Mouse (Mus musculus): ENCODE data around the gene Krt76. TPM values are rescaled to one million over a fixed set of nuclear protein-coding genes. Genes with fewer than 3 reads are reported as not detected.

The Krt76 gene
- polyA plus RNA-seq, 1 experiment: not detected

GRCm38 (mm10) chr15:101869431-101869830, 23.3 kb downstream of the Krt76 start, which contains the start of gene Krt77:
TSS of gene Krt77 (minus strand) at chr15:101869705.
- H3K4me3 ChIP-seq (replicated peaks): no peak within 1 kb of the TSS
- no peaks in the 10 kb centered on the region for H3K36me3 ChIP-seq (replicated peaks; ENCODE audit: low read length)
- no peak for TF ChIP-seq FLI1 (IDR thresholded peaks at IDR 0.05; ENCODE audit: low read length)
- no peak for TF ChIP-seq GATA1 (IDR thresholded peaks at IDR 0.05; ENCODE audit: borderline replicate concordance, low read length)
- peaks cover 50% of the 10 kb centered on the region for H3K27me3 ChIP-seq (replicated peaks)
- H3K4me1 ChIP-seq: no peaks in the 10 kb centered on the region
- H3K9me3 ChIP-seq: no peaks in the 10 kb centered on the region

DNA sequence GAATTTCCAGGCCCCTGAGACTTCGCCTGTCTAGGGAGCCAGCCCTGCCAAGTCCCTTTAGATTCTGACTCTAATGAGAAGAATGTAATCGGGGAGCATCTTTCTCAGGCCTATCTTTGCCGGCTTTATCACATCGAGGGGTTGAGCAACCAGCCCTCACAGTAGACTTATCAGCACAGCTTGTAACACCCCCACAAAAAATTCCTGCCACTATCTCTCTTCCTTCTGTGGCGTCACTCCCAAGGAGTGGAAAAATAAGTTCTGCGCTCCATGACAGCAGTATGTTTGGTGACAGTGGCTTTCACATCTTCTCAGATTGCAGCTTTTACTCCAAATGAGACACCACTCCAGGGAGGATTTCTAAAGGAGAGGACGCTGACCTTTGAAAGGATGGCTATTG, 26.0 kb downstream of the Krt76 start:
- H3K9me3 ChIP-seq: no peaks in the 10 kb centered on the region
- H3K4me3 ChIP-seq (replicated peaks): no peak overlapping the region
- H3K27me3 ChIP-seq (replicated peaks): peaks cover 50% of the 10 kb centered on the region
- no peaks in the 10 kb centered on the region for H3K36me3 ChIP-seq (replicated peaks; ENCODE audit: low read length)
- TF ChIP-seq FLI1 (IDR thresholded peaks at IDR 0.05; ENCODE audit: low read length) (no peak), GATA1 (IDR thresholded peaks at IDR 0.05; ENCODE audit: borderline replicate concordance, low read length) (no peak)
- H3K4me1 ChIP-seq: no peaks in the 10 kb centered on the region

GRCm38 (mm10) chr15:101860421-101861130, 32.1 kb downstream of the Krt76 start:
- TF ChIP-seq FLI1 (IDR thresholded peaks at IDR 0.05; ENCODE audit: low read length) (no peak), GATA1 (IDR thresholded peaks at IDR 0.05; ENCODE audit: borderline replicate concordance, low read length) (no peak)
- Histone ChIP-seq H3K4me3 (replicated peaks) (no peak overlapping the region), H3K4me1 (peaks cover 7% of the 10 kb centered on the region; the same call in 1 of the 2 replicates), H3K9me3 (no peaks in the 10 kb centered on the region), H3K27me3 (replicated peaks) (peaks cover 85% of the 10 kb centered on the region), H3K36me3 (replicated peaks; ENCODE audit: low read length) (no peaks in the 10 kb centered on the region)

- Histone ChIP-seq H3K27me3 (replicated peaks) (peaks cover 84% of the 10 kb centered on the region), H3K9me3 (no peaks in the 10 kb centered on the region), H3K36me3 (replicated peaks; ENCODE audit: low read length) (no peaks in the 10 kb centered on the region), H3K4me1 (peaks cover 7% of the 10 kb centered on the region; the same call in 1 of the 2 replicates), H3K4me3 (replicated peaks) (peak overlapping the region; percentile 78)
- TF ChIP-seq FLI1 (IDR thresholded peaks at IDR 0.05; ENCODE audit: low read length): no peak
- no peak for TF ChIP-seq GATA1 (IDR thresholded peaks at IDR 0.05; ENCODE audit: borderline replicate concordance, low read length)
These were observed 33.0 kb downstream of the Krt76 start for GRCm38 (mm10) chr15:101859735-101860170.

DNA sequence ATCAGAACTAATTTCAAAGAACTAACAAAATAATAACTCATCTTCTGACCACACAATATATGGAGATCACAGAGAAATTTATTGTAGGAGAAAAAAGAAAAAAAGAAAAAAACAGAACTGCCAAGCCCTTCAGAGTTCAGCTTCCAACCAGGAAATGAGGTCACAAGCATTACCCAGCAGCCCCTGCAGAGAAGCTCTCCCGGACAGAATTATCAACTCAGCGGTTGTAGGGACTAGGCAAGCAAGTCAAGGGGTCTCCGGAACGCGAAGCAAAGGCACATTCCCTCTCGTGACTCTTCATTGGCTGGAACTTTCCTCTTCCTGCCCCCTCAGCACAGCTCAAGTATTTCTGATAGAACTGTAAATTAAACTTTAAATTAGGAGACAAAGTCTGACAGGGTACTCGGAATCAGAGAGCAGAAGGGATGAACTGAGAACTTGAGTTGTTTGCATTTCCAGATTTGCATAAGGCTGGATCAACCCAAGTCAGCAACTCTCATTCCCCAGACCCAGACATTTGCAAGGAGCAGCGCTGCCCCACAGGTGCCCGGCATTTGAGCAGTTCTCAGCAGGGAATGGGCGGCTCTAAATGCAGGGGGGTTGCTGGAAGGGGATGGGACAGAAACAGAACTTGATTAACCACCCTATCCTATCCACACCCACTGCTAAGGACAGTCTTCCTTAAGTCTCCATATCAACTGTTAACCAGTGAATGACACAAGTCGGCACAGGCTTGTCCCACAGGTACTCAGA, 33.9 kb downstream of the Krt76 start:
- peaks cover 7% of the 10 kb centered on the region; the same call in 1 of the 2 replicates for H3K4me1 ChIP-seq
- no peaks in the 10 kb centered on the region for H3K36me3 ChIP-seq (replicated peaks; ENCODE audit: low read length)
- H3K27me3 ChIP-seq (replicated peaks): peaks cover 88% of the 10 kb centered on the region
- no peak overlapping the region for H3K4me3 ChIP-seq (replicated peaks)
- no peak for TF ChIP-seq FLI1 (IDR thresholded peaks at IDR 0.05; ENCODE audit: low read length)
- TF ChIP-seq GATA1 (IDR thresholded peaks at IDR 0.05; ENCODE audit: borderline replicate concordance, low read length): no peak
- no peaks in the 10 kb centered on the region for H3K9me3 ChIP-seq

DNA sequence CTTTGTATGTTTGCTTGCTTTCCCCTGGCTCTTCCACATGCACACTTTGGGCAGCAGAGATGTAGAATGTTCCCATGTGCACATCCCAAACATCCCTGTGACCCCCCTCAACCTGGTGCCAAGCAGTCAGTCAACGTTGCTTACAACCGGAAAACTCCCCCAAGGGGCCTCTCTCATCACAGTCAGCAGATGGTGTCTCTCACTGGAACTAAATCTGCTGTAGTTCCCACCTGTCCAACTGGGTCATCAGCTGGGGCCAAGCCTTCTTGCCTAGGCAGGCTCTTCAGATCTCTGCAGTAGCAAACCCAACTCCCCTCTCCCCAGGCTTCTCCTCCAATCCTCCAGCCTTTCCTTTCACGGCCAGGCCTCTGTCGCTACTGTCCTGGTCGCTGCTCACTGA, 36.0 kb downstream of the Krt76 start:
- Histone ChIP-seq H3K27me3 (replicated peaks) (peaks cover 91% of the 10 kb centered on the region), H3K36me3 (replicated peaks; ENCODE audit: low read length) (no peaks in the 10 kb centered on the region), H3K9me3 (no peaks in the 10 kb centered on the region), H3K4me3 (replicated peaks) (no peak overlapping the region), H3K4me1 (peaks cover 7% of the 10 kb centered on the region; the same call in 1 of the 2 replicates)
- TF ChIP-seq GATA1 (IDR thresholded peaks at IDR 0.05; ENCODE audit: borderline replicate concordance, low read length) (no peak), FLI1 (IDR thresholded peaks at IDR 0.05; ENCODE audit: low read length) (no peak)

DNA sequence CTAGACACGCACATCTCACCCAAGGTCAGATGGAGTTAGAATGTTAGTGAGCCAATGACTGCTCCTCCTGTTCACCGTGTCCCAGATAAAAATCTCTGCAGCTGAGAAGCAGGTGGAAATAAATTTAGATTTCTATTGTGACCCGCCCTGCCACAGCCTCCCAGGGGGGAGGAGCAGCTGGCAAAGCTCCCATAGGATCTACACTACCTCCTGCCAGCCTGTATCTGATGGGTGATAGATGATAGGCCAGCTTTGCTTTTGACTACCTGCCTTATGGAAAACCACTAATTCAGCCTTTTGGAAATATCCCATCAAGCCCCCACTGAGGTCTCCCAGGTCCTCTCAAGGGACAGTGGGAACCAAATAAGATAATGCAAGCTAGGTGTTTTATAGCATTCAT, 37.0 kb downstream of the Krt76 start:
- no peaks in the 10 kb centered on the region for H3K36me3 ChIP-seq (replicated peaks; ENCODE audit: low read length)
- H3K27me3 ChIP-seq (replicated peaks): peaks cover 87% of the 10 kb centered on the region
- peaks cover 7% of the 10 kb centered on the region; the same call in 1 of the 2 replicates for H3K4me1 ChIP-seq
- no peak overlapping the region for H3K4me3 ChIP-seq (replicated peaks)
- TF ChIP-seq FLI1 (IDR thresholded peaks at IDR 0.05; ENCODE audit: low read length): no peak
- TF ChIP-seq GATA1 (IDR thresholded peaks at IDR 0.05; ENCODE audit: borderline replicate concordance, low read length): no peak
- no peaks in the 10 kb centered on the region for H3K9me3 ChIP-seq

GRCm38 (mm10) chr15:101854294-101854693, 38.4 kb downstream of the Krt76 start:
- Histone ChIP-seq H3K4me1 (no peaks in the 10 kb centered on the region; the same call in 1 of the 2 replicates), H3K36me3 (replicated peaks; ENCODE audit: low read length) (no peaks in the 10 kb centered on the region), H3K4me3 (replicated peaks) (no peak overlapping the region), H3K27me3 (replicated peaks) (peaks cover 80% of the 10 kb centered on the region), H3K9me3 (no peaks in the 10 kb centered on the region)
- TF ChIP-seq GATA1 (IDR thresholded peaks at IDR 0.05; ENCODE audit: borderline replicate concordance, low read length) (no peak), FLI1 (IDR thresholded peaks at IDR 0.05; ENCODE audit: low read length) (no peak)

DNA sequence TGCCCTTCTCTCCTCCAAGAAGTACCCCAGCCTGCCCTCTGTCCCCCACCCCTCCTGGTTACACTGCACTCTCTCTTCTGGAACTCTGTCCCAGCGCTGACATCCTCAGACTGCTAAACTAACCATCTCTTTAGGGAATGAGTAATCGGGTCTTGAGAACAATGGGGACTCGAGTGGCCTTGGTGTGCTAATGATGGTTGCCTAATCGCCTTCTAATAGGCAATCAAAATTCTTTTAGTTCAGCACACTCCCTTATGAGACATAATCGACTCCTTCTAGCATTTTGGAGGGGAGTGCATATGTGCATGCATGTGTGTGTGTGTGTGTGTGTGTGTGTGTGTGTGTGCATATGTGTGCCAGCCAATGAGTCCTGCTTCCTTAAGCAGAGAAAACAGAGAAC, 40.1 kb downstream of the Krt76 start:
- Histone ChIP-seq H3K4me1 (no peaks in the 10 kb centered on the region), H3K4me3 (replicated peaks) (no peak overlapping the region), H3K9me3 (no peaks in the 10 kb centered on the region), H3K27me3 (replicated peaks) (peaks cover 79% of the 10 kb centered on the region), H3K36me3 (replicated peaks; ENCODE audit: low read length) (no peaks in the 10 kb centered on the region)
- TF ChIP-seq GATA1 (IDR thresholded peaks at IDR 0.05; ENCODE audit: borderline replicate concordance, low read length) (no peak), FLI1 (IDR thresholded peaks at IDR 0.05; ENCODE audit: low read length) (no peak)

DNA sequence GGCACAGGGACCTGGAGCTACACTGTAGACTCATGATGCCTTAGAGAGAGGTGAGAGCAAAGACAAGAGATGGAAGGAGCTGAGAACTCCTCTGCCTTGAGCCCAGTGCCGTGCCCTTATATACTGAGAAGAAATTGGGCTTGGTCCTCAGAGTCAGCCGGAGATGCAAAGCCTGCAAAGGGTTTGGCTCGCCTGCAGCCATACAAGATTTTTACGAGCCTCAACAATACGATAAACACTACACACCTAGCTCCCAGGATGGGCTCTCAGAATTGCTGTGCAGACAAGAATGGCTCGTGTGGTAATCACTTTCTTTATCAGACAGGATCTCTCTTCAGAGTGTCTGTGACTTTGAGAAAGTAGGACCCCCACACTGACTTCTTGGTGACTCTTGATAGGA, 42.0 kb downstream of the Krt76 start, which contains the start of gene Krt1:
TSS of gene Krt1 (minus strand) at position 101 of the 400 bp plus-strand sequence.
- H3K27me3 ChIP-seq (replicated peaks): peaks cover 83% of the 10 kb centered on the region
- no peaks in the 10 kb centered on the region for H3K36me3 ChIP-seq (replicated peaks; ENCODE audit: low read length)
- peaks cover 5% of the 10 kb centered on the region for H3K4me1 ChIP-seq
- TF ChIP-seq GATA1 (IDR thresholded peaks at IDR 0.05; ENCODE audit: borderline replicate concordance, low read length) (no peak), FLI1 (IDR thresholded peaks at IDR 0.05; ENCODE audit: low read length) (no peak)
- H3K9me3 ChIP-seq: no peaks in the 10 kb centered on the region
- no peak within 1 kb of the TSS for H3K4me3 ChIP-seq (replicated peaks)

All from megakaryocyte, embryonic 14.5 days (primary cell).